Mouse (Mus musculus): ENCODE results near the gene Sema5b.

DNA sequence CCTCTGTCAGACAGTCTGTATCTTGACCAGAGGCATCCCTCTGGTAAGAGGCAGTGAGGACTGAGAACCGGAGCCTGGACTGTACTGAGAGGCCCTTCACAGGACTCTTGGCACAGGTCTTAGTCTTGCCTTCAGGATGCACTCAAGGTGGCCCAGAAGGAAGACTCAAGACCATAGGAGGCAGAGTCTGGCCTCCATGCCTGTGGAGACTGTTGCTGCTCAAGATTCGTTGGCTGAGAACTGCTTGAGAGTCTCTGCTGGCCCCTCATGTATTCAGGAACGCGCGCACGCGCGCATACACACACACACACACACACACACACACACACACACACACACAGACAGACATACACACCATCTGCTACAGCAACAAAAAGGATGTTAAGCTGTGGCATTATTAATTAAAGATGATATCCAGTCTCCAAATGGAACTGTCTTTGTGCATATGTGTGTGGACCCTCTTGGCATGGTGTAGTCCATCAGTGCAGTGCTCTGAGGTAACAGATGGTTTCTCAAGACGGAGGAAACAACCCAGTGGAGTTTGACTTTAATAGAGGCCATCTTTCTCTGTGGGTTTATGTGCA lies 123.0 kb downstream of the Sema5b start:
- TF ChIP-seq CHD2 (IDR thresholded peaks at IDR 0.05; ENCODE audit: low read depth, low read length), result no peak
- TF ChIP-seq MAFK (IDR thresholded peaks at IDR 0.05; ENCODE audit: insufficient read depth, low read depth, low read length), result no peak

Measured in ES-E14 (cell line).